Mouse (Mus musculus): Measurements from ENCODE around the gene Nudcd2. TPM values are rescaled to one million over a fixed set of nuclear protein-coding genes. Genes with fewer than 3 reads are reported as not detected.
A peak's percentile ranks its signal among the peaks of the same experiment; 100 is the strongest.
"Not testable (repeated sequence)": the region's sequence is repeated elsewhere in the genome, so short reads cannot be mapped to it uniquely, and the experiment has no call there.

The Nudcd2 gene
- 10 to 100 TPM; 19.3 to 20.0 TPM for total RNA-seq (2021)
- long read RNA-seq, experiment 1, transcript Nudcd2-201 (4 exons, 1,577 nt): major isoform, 23 of 29 reads
- long read RNA-seq, experiment 1, partial matches to known transcripts: 1 of 29 reads
- long read RNA-seq, experiment 1, other reads (novel, unspliced or antisense): 4 of 29 reads
- long read RNA-seq, experiment 2, transcript Nudcd2-201 (4 exons, 1,577 nt): major isoform, 15 of 22 reads
- long read RNA-seq, experiment 2, partial matches to known transcripts: 1 of 22 reads
- long read RNA-seq, experiment 2, other reads (novel, unspliced or antisense): 1 of 22 reads

DNA sequence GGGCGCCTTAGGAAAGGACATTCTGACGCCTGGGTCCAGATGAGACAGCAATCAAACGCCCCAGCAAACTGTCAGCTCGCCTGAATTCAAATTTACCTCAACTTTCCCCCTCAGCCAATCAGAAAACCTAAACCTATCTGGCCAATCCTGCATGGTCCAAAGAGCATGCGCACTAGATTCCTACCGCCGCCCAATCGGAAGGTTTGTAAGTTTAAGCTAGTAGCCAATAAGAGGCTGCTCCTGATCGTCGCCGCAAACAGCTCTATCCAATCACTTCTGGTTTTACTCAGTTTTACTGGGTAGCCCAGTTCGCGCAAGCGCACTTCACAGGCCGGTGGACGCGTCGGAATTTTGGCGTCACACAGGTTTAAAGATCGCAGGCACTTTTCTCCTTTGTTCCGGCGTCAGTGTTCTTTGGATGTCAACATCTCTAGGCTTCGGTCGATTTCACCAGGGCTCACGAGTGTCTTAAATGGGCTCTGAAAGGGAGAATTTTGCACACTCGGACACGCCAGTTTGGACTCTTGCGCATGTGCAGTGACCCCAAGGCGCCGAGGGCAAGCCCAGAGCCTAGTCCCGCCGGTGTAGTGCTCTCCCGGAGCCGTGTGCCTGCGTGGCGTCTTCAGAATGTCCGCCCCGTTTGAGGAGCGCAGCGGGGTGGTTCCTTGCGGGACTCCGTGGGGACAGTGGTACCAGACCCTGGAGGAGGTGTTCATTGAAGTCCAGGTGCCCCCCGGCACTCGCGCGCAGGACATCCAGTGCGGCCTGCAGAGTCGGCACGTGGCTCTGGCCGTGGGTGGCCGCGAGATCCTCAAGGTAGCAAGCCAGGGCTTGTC, at the start of gene Nudcd2, which contains the start of gene Hmmr:
TSS of gene Nudcd2 (plus strand) at position 329 of the 836 bp plus-strand sequence.
TSS of gene Hmmr (minus strand) at position 84 of the 836 bp plus-strand sequence.
- peak; percentile 97 to 99 for DNase-seq (ENCODE audit: low spot score in 2 of 2)
- intact Hi-C loops (cut with DNase I): loop anchor here (5.0 kb wide), 1 partner anchor 41 kb away; no protein-coding TSS in a partner anchor

DNA sequence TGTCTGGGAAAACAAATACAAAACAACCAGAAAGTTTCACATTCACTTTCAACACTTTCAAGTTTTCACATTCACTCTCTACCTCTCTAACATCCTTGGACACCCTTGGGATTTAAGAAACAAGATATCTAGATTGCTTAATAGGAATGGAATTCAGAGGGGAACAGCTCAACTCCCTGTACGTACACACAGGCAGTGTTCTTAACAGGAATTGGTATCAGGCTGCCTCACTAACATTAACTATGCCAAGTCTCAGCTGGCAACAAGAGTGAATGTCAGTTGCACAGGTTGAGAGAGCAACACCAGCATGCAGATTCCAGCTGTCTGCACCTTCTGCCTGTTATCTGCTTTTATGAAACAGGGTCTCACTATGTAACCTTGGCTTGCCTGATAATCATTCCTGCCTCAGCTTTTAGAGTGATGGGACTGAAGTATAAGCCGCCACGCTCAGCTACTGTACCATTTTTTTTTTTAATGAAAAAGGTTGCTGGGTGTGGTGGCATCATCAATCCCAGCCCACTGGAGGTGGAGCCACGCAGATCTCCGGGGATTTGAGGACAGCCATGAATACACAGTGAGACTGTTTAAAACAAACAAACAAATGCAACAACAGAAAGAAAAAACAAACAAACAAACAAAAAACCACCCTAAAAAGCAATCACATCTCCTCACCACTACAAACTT, 42.9 kb upstream of the Nudcd2 start:
- intact Hi-C loops (cut with DNase I): loop anchor here (5.0 kb wide), 2 partner anchors 42 to 62 kb away; partner anchors contain the start of genes Hmmr and Nudcd2
- DNase-seq (ENCODE audit: low spot score in 2 of 2): no peak

DNA sequence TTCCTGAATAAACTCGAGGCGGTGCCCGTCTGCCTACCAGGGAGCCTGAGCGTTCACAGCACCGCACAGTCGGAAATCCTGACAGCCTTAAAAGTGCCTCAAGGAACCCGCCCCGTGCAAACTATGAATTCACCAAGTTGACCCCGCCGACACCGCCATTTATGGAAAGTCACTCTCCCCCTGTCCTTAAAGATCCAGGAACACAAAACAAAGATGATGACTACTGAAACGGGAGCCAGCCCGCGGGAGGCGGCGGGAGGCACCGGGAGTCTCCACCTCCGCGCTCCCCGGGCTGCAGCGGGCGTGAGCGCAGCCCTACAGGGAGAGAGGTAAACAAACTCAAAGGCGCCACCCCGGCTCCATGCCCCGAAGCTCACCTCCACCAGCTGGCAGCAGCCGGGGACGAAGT, 41.4 kb upstream of the Nudcd2 start:
- no peak for DNase-seq (ENCODE audit: low spot score in 2 of 2)
- intact Hi-C loops (cut with DNase I): loop anchor here (5.0 kb wide), 2 partner anchors 40 to 60 kb away; partner anchors contain the start of genes Hmmr and Nudcd2

DNA sequence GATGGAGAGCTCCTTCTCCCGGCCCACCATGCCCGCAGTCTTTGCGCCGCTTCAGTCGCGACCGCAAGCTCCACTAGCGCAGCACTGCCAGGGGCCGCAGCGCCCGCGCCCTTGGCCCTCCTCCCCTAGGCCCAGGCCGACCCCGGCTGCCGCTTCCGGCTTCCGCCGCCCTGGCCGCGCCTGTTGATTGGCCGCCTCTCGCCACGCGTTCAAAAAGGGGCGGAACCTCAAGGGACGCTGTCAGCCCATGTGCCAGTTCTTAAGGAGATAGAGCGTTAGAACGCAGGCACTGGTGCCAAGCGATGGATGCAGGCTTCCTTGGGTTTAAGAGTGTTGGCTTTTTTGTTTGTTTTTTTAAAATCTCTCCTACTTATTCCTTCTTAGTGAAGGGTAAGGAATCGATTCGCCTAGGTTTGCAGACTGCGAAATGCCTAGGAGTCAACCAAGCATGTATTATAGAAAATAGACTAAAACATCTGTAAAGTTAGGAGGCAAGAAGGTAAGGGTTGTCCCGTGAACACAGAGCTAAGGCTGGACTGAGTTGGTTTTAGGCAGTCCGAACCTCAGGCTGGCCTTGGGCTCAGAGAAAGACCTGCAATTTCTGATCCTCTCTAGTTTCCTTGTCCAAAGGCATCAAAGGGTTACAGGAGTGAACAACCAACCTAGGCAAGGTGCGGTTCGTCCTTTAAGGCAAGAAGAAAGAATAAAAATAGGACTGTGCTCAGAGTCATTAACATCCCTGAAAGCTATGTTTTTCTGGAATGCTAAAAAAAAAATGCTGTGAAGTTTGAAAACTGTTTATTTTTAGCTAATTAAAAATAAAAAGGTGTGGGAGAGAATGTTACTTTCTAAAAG, 40.7 kb upstream of the Nudcd2 start:
- intact Hi-C loops (cut with DNase I): loop anchor here (5.0 kb wide), 2 partner anchors 40 to 60 kb away; partner anchors contain the start of genes Hmmr and Nudcd2
- peak; percentile 91 to 93 for DNase-seq (ENCODE audit: low spot score in 2 of 2)

DNA sequence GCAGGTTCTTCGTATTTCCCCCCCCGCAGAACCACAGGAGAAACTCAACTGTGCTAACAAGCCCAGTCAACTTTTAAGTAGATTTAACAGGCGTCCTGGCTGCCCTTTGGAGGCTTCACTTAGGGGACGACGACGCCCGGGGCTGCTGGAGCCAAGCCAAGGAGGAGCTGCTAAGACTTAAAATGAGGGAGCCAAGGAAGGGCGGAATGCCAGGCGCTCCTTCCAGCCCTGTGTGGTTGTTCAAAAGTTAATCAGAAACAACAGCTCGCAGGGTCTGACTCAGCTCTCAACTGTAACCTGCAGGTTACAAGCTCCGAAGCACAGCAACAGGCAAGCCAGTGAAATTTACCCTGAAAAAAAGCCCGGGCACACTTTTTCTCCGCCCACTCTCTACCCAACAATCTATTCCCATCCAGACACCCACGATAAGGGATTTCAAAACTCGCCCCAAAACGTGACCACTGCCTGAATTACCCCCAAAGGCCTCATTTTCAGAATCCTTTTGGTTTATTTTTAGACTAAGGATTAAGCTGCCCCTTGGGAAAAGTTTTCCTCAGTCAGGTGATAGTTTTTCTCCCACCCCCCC, 40.0 kb upstream of the Nudcd2 start:
- intact Hi-C loops (cut with DNase I): loop anchor here (5.0 kb wide), 2 partner anchors 39 to 59 kb away; partner anchors contain the start of genes Hmmr and Nudcd2
- DNase-seq (ENCODE audit: low spot score in 2 of 2): peak; percentile 59 to 62

DNA sequence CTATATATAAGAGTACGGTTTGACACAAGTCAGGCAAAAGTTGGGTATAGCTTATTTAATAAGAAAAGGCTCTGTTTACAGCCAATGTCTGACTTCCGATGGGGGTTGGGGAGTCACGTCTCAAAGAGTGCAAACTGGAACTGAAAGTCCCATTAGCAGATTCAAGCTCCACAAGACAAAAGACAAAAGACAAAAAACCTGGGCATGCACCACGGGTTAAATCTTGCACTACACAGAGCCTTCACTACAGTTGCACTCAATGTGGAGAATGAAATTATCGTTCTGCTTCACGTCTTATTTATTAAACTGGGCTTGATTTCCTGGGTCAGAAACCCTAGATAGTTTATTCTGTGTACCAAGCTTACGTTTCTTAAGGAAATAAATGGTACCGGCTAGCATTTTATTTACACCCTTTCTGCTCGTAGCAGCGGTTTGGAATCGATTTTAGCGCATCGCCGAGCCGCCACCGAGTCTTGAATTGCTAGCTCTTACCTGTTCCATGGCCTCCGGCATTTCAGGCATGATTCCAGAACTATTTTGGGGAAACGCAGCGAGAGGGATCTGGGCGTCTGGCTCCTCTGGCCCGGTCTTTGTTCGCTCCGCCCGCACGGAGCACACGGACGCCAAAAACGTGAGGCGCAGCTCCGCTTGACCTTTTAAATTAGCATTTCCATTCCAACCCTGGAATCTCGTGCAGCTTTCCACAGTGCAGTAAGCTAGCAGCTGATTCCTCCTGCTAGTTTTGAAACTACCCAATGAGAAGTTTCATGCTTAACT, 39.0 kb upstream of the Nudcd2 start:
- peak; percentile 58 to 81 for DNase-seq (ENCODE audit: low spot score in 2 of 2)
- intact Hi-C loops (cut with DNase I): loop anchor here (5.0 kb wide), 2 partner anchors 38 to 58 kb away; partner anchors contain the start of genes Hmmr and Nudcd2

DNA sequence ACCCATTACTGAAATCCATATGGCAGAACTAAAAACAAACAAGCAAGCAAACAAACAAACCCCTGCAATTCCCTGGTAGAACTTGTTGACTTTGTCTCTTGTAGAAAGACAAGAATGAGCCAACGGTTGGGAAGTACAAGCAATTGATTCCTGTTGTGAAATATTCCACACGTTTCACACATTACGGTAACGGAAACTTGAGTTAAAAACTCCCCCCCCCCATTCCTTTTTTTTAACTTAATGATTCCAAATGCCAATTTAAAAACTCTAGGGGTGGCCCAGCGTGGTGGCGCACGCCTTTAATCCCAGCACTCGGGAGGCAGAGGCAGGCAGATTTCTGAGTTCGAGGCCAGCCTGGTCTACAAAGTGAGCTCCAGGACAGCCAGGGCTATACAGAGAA, 38.4 kb upstream of the Nudcd2 start, which contains the start of gene Mat2b:
TSS of gene Mat2b (minus strand) at position 101 of the 400 bp plus-strand sequence.
- intact Hi-C loops (cut with DNase I): no loop called here

DNA sequence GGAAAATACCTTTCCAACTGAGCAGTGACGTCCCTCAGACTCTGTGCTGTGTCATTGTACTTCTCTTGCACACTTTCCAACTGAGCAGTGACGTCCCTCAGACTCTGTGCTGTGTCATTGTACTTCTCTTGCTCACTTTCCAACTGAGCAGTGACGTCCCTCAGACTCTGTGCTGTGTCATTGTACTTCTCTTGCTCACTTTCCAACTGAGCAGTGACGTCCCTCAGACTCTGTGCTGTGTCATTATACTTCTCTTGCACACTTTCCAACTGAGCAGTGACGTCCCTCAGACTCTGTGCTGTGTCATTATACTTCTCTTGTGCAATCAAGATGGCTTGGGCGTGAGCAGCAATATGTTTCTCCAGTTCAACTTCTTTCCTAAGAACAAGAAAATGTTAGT, 23.6 kb upstream of the Nudcd2 start:
- DNase-seq (ENCODE audit: low spot score in 2 of 2); intact Hi-C loops (cut with DNase I): not testable (repeated sequence)

More for the DNA sequence above, 38.4 kb upstream of the Nudcd2 start, which contains the start of gene Mat2b:
- DNase-seq (ENCODE audit: low spot score in 2 of 2): no peak

DNA sequence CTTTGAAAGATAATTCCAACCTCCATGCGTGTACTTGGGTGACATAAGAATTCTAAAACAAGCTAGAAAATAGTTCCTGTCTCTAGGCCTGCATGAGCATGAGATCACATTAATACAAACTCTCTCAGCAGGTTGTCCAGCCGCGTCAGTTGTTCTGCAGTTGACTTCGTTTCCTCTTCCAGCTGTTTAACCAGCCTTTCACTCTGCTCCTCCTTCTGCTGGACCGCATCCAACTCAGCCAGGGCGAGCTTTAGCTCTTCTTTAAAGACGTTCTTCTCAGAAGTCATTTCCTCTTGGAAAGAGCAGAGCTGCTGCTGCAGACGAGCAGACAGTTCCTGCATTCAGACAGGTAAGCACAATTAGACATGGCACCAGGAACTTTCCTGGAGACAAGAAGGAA, 19.6 kb upstream of the Nudcd2 start:
- intact Hi-C loops (cut with DNase I): no loop called here
- no peak for DNase-seq (ENCODE audit: low spot score in 2 of 2)

DNA sequence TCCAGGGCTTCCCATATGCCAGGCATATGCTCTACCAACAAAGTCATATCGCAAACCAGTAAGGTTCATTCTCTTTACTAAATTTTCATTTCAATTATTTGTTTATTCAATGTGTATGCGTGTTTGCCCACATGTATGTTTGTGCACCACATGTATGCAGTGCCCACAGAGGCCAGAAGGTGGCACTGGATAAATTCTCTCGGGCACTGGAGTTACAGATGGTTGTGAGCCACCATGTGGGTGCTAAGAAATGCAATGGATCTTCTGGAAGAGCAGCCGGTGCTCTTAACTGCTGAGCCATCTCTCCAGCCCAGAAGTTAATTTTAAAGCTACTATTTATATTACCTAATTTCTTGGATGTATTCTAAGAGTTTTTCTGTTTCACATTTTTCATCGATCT, 17.9 kb upstream of the Nudcd2 start:
- DNase-seq (ENCODE audit: low spot score in 2 of 2): peak in 1 of 2 experiments; percentile 46
- intact Hi-C loops (cut with DNase I): no loop called here

DNA sequence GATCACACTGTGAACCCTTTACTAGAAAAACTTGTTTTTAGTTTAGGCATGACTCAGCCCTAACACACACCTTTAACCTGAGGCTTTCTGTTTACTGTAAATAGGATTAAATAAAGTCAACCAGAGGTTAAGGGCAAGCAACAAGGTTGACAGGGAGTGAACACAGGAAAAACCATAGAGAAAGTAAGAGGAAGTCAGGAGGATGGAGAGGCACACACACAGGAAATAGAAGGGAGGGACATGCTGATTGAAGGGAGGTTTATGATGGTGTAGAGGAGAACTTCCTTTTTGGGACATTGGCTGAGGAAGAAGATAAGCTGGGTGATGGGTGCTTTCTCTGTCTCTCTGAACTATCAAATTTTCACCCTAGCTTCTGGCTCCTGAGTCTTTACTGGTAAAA, 15.1 kb upstream of the Nudcd2 start:
- DNase-seq (ENCODE audit: low spot score in 2 of 2): no peak
- intact Hi-C loops (cut with DNase I): no loop called here

DNA sequence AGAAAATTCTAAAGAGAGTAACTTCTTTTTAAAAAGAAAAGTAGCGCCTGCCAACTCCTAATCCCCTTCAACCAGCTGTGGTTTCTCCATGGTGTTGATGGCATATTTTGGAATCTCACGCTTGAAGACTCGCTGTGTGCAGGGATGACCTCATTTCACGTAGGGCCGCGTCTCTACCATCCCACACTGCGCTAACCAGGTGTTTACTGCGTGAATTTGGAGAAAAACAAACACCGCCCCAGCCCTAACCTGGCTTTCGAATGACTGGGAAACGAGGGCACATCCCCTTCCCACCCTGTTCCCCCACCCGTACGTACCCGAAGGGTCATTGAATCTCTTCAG, 499 bp upstream of the Nudcd2 start:
- intact Hi-C loops (cut with DNase I): loop anchor here (5.0 kb wide), 1 partner anchor 41 kb away; no protein-coding TSS in a partner anchor
- DNase-seq (ENCODE audit: low spot score in 2 of 2): no peak

DNA sequence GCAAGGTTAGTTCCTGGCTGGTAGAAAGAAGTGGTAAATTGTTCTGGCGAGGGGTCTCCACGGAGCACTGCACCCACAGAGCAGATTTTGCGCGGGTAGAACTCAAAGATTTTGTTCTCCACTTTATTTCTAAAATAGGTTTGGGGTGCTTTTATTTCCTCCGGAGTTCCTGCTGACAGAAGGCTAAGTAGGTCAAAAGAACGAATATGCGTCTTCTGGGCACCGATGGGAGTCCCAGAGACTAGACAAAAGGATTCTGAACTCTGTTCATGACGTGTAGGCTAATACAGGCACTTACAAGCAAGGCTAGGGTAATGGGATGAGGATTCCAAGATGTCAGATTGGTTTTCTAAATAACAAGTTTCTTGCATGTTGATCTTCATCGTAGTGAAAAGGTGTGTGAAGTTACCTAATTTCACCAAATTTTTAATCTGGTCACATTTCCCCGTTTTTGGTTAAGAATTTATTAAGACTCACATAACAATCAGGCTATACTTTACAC, 835 bp downstream of the Nudcd2 start:
- DNase-seq (ENCODE audit: low spot score in 2 of 2): no peak
- intact Hi-C loops (cut with DNase I): loop anchor here (5.0 kb wide), 1 partner anchor 42 kb away; no protein-coding TSS in a partner anchor

DNA sequence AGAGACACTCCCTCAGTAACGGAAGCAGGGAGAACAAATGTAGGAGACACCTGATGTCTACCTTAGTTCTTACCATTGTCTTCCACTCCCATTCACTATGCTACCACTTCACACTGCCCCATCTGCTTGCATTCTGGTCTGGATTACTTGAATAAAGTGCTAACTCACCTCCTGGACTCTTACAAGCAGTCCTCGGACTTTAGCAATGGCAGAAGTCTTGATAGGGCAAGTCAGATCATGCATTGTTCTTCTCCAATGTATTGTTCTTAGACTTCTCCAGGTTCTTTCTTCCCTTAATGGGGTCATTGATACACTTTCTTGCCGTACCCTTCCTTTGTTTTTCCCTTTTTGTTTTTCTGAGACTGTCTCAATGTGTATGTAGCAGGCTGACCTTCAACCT, 3.9 kb downstream of the Nudcd2 start:
- no peak for DNase-seq (ENCODE audit: low spot score in 2 of 2)
- intact Hi-C loops (cut with DNase I): no loop called here

DNA sequence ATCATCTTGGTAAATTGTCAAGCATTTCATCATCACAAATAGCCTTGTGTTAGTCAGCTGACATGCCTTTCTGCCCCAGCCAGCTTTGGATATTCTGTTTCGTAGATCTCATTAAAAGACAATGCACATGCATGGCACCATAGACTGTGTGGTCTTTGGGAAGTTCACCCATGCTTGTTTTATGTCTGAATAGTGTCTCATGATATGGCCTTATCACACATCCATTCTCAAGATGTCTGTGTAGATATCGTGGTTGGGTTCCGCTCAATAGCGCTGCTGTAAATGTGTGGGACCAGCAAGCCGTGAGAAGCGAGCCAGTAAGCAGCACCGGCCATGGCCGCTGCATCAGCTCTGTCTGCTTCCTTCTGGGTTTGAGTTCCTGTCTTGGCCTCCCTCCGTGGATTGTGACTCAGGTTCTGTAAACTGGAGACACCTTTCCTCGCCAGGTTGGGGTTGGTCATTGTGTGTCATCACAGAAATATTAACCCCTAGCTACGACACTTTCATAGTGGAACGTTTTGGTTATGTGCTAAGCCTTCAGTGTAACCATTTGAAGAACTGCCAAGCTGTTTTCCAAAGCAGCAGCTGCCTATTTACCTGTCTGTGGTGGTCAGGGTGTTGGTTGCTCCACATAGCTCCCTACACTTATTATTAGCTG, 8.3 kb downstream of the Nudcd2 start:
- no peak for DNase-seq (ENCODE audit: low spot score in 2 of 2)
- intact Hi-C loops (cut with DNase I): no loop called here

DNA sequence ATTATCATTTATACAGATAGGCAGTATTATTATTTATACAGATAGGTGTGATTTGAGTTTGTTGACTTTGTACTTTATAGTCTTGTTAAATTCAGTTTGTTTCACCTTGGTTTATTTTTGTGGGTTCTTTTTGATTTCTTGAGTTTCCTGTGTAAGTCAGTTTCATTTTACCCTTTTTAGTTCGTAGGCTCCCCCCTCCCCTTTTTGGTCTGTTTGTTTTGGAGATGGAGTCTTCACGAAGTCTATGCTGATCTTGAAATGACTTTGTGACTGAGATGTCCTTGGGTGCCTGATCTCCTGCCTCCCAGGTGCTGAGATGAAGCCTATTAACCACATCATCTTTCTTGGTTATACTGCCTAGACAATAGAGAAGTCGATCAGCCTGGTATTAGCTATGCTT, 10.9 kb downstream of the Nudcd2 start:
- intact Hi-C loops (cut with DNase I): no loop called here
- DNase-seq (ENCODE audit: low spot score in 2 of 2): no peak

DNA sequence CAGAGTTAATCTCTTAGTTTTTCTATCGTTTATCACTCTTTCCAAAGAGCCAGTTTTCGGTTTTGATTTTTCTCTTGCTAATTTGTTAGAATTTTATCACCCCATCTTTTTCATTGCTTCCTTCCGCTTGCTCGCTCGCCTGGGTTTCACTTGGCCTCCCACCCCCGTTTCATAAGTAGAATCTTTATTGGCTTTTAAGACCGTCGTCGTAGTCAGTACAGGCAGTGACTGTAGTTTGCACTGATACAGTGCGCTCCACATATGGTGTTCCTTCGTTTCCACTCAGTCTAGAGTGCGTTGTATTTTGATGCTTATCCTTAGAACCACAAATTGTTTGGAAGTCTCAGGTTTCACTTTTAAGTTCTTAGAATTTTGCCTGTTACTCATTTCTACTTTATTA, 12.9 kb downstream of the Nudcd2 start:
- no peak for DNase-seq (ENCODE audit: low spot score in 2 of 2)
- intact Hi-C loops (cut with DNase I): no loop called here

Measured in left cerebral cortex, postnatal 14 days (tissue).